Mouse (Mus musculus): ENCODE measurements around the gene Otulin.

Gene Otulin

GRCm38 (mm10) chr15:27657866-27658265, 27.4 kb upstream of the Otulin start:
- in situ Hi-C loops (cut with MboI): no loop called here

GRCm38 (mm10) chr15:27656626-27657025, 26.1 kb upstream of the Otulin start:
- in situ Hi-C loops (cut with MboI): no loop called here

- in situ Hi-C loops (cut with MboI): no loop called here
Observed at GRCm38 (mm10) chr15:27655015-27655414, 24.5 kb upstream of the Otulin start.

GRCm38 (mm10) chr15:27647686-27648085, 17.2 kb upstream of the Otulin start:
- in situ Hi-C loops (cut with MboI): loop anchor here (10.0 kb wide), 2 partner anchors 207 to 323 kb away; no protein-coding TSS in a partner anchor

- in situ Hi-C loops (cut with MboI): loop anchor here (10.0 kb wide), 2 partner anchors 208 to 322 kb away; no protein-coding TSS in a partner anchor
Observed at GRCm38 (mm10) chr15:27646665-27647064, 16.2 kb upstream of the Otulin start.

GRCm38 (mm10) chr15:27645250-27645649, 14.8 kb upstream of the Otulin start:
- in situ Hi-C loops (cut with MboI): loop anchor here (10.0 kb wide), 2 partner anchors 210 to 320 kb away; no protein-coding TSS in a partner anchor

- in situ Hi-C loops (cut with MboI): loop anchor here (10.0 kb wide), 2 partner anchors 212 to 318 kb away; no protein-coding TSS in a partner anchor
Observed at GRCm38 (mm10) chr15:27642895-27643294, 12.4 kb upstream of the Otulin start.

- in situ Hi-C loops (cut with MboI): loop anchor here (10.0 kb wide), 2 partner anchors 214 to 316 kb away; no protein-coding TSS in a partner anchor
Observed at GRCm38 (mm10) chr15:27641171-27641570, 10.7 kb upstream of the Otulin start.

- in situ Hi-C loops (cut with MboI): no loop called here
Observed at GRCm38 (mm10) chr15:27633941-27634900, 3.7 kb upstream of the Otulin start.

- in situ Hi-C loops (cut with MboI): no loop called here
Observed at GRCm38 (mm10) chr15:27629800-27630600, 493 bp downstream of the Otulin start.

GRCm38 (mm10) chr15:27629046-27629445, 1.4 kb downstream of the Otulin start:
- in situ Hi-C loops (cut with MboI): no loop called here

GRCm38 (mm10) chr15:27627794-27628193, 2.7 kb downstream of the Otulin start:
- in situ Hi-C loops (cut with MboI): no loop called here

GRCm38 (mm10) chr15:27626314-27626713, 4.2 kb downstream of the Otulin start:
- in situ Hi-C loops (cut with MboI): no loop called here

- in situ Hi-C loops (cut with MboI): no loop called here
Observed at GRCm38 (mm10) chr15:27625890-27626255, 4.6 kb downstream of the Otulin start.

- in situ Hi-C loops (cut with MboI): no loop called here
Observed at GRCm38 (mm10) chr15:27625014-27625889, 5.2 kb downstream of the Otulin start.

GRCm38 (mm10) chr15:27623286-27623685, 7.2 kb downstream of the Otulin start:
- in situ Hi-C loops (cut with MboI): no loop called here

GRCm38 (mm10) chr15:27620475-27621185, 9.9 kb downstream of the Otulin start:
- in situ Hi-C loops (cut with MboI): no loop called here

- in situ Hi-C loops (cut with MboI): no loop called here
Observed at GRCm38 (mm10) chr15:27619683-27620082, 10.8 kb downstream of the Otulin start.

GRCm38 (mm10) chr15:27618778-27619533, 11.5 kb downstream of the Otulin start:
- in situ Hi-C loops (cut with MboI): no loop called here

GRCm38 (mm10) chr15:27617227-27617626, 13.3 kb downstream of the Otulin start:
- in situ Hi-C loops (cut with MboI): no loop called here
